Mouse (Mus musculus) CD4-positive, CD25-positive, alpha-beta regulatory T cell, adult 4 months (primary cell): ENCODE measurements around the gene Ptgis. TPM values are rescaled to one million over a fixed set of nuclear protein-coding genes. Genes with fewer than 3 reads are reported as not detected.

Experiments used
- ATAC-seq: one replicate; pipeline ENCODE4 v1.8.0; 2017
- polyA plus RNA-seq, 2 experiments: library from polyadenylated mRNA; unstranded; fragments of 100-300 nt; shearing (Covaris generic); gene quantifications; one replicate each; pipeline ENCODE4 v1.2.1; 2017

The Ptgis gene
- polyA plus RNA-seq = under 1 TPM in 1 of 2 experiments, not detected in 1; 0.16 TPM

DNA sequence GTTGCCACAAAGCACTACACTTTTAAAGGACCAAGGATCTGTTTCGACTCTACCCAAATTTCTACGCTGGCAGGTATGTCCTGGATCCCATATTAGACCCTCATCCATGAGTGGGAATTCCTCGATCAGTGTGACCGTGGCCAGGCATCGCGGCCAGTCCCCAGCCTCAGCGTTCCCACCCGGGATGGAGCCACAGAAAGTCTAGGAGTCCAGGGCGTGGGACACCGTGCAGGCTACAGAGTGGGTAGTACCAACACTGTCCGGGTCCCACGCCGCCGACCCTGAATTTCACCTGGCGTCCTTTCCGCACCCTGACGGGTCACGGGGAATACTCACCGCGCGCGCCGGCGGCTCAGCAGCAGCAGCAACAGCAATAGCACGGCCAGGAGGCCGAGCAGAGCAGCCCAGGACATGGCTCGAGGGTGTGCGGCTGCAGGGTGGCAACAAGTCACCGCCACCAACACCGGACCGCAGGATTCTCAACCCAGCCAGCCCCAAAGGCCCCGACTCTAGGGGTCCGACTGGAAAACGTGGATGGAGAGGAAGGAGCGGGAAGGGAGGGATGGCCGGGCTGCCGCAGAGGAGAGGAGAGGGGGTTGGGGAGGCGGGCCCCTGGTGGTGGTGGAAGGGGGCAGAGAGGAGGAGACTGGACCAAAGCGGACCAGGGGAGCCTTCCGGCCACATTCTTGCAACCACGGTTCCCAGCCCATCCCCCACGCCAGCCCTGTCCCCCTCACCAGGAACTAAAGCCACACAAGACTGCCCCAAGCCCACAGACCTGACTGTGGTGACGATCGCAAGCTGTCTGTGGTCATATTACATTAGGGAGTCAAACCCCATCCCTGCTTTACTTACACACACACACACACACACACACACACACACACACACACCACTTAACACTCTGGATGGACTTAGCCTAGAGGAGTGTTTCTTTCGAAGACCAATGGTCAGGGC is at the start of gene Ptgis:
TSS of gene Ptgis (minus strand) at position 597 of the 957 bp plus-strand sequence.
- ATAC-seq = no peak

DNA sequence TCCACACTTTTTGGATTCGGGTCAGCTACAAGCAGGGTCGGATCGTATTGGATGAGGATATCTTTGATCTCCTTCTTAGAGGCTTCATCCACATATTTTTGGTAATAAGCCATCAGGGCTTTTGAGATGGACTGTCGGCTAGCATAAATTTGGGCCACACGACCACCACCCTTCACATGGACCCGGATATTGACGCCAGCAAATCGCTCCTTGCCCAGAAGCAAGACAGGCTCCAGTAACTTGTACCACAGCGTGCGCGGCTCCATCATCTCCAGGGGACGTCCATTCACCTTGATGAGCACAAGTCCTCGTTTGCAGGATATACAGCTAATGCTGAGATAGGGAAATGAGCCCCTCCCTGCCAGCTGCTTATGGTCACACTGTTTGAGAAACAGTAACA is 41.1 kb upstream of the Ptgis start:
- ATAC-seq = no peak

DNA sequence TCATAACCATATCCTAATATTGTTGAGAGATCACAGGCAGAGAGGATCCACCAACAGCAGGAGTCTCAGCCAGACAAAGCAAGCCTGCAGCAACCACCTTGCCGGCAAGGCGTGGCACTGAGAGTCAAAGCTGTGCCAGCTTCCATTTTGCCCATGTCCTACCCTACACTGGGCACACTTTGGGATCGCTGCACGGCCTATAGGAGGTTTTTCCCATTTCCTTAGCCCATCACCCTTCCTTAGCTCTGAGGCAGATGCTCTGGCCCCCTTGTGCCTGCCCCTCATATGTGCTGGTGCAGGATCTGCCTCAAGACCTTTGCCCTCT is 40.5 kb upstream of the Ptgis start:
- no peak for ATAC-seq

DNA sequence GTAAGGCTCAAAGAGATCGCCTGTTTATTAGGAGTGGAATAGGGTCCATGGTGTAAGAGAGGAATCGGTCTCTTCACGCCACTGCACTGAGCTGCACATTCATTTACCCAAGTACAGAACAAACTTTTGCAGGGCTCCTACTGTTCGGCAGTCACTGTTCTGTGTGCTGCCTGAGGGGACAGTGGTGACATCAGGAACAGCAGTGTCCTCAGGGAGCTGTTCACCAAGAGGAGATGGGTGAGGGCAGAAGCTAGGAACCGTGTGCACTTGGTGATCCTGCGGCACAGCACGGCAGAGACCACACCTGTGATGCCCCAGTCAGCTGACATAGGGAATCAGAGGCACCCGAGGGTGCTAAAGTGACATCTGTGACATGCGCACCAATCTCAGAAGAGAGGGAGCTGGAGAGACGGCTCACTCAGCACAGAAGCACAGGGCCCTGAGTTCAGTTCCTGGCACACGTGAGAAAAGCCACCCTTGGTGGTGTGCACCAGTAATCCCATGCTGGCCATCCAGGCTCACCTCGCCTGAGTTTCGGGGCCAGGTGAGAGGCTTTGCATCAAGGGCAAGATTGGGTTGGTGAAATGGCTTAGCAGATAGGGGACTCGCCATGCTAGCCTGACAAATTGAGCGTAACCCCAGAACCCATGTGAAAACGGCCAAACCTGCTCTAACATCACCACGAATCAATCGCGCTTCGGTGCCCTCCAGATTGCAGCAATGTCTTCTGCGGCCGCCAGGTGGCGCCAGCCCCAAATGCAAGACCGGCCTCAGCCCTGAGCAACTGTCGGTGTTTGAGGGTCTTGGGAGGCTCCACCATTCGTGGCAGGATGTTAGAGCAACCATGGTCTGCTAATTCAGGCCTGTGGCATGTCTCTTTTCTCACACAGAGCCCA is 39.9 kb upstream of the Ptgis start:
- peak; percentile 47 for ATAC-seq

DNA sequence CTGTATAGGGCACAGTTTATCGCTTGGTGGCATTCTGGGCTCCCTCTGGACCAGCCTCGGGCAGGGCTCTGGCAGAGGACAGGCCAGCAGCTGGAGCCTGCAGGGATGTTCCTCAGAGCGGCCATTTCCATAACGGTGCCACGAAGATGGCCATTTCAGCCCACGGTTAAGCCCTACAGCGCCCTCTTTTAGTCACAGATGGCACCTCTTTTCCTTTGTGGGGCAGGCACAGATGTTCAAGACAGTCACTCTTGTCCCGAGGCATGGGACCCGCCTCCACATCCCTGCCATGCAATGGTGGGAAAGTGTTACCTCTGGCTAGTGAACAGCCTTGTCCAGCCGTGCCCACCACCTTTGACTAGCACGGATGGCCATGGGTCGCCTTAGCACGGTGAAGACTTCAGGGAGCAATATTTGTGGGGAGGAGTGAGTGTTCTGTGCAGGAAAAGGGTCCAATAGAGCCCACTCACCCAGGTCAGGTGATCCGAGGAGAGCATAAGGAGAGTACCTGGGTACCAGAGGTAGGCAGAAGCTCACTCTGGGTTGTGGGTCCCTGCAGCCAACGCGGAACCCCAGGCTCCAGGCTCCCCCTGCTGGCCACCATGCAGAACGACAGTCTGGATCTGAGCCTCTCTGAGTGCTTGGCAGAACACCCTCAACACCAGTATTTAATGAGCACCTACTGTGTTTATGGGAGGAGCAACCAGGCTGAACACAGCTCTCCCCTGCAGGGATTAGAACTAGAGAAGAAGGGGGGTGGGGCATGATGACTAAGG is 38.5 kb upstream of the Ptgis start:
- no peak for ATAC-seq

DNA sequence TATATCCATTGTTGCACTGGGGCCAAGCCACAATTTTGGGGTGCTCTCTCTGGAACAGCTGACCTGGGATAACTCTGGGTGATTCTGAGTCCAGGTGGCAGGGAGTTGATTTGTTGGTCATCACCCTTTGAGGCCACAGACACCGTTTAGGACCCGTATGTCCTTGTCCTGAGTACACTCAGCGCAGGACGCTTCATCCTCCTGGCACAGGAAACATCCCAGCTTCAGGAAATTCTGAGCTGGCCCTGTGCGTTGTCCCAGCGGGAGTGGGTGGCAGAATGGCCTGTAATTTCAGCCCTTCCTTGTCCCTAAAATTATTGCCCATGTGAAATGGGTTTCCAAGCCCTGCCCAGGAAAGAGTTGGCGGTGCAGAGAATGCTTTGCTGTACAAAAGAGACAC is 37.6 kb upstream of the Ptgis start:
- no peak for ATAC-seq

DNA sequence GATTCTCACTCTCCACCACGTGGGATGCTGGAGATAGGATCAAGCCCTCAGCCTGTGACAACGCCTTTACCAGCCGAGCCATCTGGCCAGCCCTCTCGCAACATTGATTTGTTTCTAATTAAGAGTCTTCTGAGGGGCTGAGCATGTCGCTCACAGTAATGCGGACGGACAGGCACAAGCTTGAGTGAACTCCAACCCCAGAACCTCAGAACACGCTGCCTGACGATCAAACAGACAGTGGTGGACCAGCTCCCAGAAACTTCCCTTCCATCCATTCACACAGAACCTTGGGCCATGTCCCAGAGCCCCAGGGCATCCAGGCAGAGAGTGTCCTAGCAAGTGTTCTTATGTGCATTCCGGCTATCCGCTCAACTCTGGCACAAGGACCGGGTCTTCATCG is 36.6 kb upstream of the Ptgis start:
- ATAC-seq = no peak

DNA sequence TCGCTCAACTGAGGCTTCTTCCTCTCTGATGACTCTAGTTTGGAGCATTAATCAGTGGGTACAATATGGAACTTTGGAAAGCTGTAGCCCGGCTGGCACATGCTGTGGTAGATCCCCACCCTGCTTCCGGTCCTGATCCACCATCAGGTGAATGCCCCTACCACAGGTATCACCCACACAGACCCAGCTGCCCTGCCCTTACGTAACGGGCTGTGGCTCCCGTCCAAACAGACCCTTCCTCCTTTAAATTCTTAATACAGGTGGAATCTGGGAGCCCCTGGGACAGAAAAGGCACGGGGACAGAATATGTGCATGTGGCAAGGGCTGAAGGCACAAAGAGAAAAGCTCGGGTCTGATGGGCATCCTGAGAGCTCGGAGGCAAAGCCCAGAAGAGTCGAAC is 35.5 kb upstream of the Ptgis start:
- ATAC-seq = no peak

DNA sequence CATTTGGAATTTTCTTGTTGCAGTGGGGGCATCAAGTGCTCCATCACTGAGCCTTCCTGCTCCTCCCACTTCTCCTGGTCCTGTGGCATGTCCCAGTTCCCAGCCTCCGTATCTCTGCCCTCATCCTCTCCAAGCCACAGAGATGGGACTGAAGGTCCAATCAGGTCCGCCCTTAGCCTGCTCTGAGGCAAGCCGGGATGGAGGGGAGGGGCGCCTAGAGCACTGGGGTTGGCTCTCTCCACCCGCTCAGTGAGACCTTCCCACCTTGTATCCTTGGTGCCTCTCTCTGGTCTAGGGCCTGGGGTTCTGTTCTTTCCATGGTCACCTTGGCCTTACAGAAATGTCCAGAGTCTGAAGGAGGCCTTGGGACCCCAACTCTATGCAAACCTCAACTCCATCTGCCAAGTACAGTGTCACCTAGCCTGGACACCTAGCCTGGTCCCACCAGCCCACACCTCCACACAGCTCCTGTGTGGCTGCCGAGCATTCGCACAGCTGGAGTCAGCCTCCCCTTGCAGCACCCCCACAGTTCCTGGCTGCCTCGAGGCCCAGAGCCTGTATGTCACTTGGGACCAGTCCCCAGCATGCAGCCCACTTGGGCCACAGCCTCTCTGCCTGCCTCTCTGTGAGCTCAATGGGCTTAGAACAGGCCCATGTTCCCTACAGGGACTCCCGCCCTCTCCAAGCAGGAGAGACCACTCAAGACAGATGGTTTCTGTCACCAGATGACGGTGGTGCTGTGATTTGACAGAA is 34.5 kb upstream of the Ptgis start:
- ATAC-seq = no peak

DNA sequence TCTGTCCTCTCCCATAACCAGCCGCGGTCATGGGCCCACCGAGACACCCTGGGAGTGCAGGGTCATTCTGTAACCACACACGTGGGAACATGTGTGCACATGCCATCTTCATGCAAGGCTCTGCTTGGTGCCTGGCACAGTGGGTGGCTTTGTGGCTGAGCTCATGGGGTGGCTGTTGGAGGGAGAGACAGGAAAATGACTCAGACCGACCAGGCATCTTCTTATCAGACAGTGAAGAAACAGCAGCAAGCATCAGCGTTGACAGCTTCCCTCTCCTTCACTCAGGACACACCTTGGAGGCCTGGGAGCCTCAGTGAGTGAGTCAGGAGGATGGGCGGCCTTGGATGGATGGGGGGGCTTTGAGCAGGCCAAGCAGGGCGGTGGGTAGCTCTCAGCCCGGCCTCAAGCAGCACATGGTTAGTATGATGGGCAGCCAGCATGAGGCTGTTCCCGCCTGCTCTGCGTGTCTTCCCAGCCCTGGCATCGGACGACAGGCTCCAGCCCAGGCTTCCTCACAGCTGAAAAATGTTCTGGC is 32.9 kb upstream of the Ptgis start:
- no peak for ATAC-seq

DNA sequence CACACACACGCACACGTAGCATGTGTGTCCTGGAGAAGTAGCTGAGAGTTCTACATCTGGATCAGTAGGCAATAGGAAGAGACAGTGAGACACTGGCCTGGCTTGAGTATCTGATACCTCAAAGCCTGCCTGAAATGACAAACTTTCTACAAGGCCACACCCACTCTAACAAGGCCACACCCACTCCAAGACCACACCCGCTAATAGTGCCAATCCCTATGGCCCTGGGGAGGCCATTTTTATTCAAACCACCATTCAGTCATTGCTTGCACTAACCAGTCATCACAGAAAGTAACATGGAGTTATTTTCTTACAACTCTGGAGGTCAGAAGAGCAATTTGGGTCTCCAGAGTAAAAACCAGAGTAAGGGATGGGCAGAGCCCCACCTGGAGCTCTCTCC is 32.3 kb upstream of the Ptgis start:
- no peak for ATAC-seq

DNA sequence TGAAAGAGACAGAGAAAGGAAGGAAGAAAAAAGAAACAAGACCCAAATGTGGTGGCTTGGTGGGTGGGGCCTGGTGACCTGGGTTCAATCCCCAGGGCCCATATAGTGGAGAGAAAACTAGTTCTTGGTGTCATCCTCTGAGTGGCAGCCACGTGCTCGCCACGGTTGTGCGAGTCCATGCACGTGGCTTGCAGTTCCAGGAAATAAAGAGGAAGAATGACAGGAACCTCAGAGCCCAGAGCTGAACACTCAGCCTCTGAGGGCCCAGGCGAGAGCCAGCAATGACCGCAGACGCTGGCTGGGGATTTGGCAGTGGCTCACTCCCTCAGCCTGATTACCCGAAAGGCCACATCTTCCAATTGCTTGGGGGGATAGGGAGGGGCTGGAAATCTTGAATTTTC is 30.7 kb upstream of the Ptgis start:
- ATAC-seq = no peak

DNA sequence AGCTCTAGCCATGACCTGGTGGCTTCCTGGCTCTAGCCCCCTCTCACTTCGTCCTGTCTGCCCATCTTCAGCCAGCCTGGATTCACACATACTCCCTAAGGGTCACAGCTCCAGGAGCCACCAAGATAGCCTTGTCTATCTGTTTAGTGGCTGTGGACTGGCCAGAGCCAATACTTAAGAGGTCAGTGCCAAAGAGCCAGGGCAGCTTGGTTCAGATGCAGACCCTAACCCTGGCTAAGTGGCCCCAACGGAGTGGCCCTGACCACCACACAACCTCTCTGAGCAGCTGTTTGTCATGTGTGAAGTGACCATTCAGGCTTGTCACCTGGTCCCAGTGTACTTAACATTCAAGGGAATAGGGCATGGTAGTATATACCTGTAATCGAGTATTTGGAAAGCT is 30.1 kb upstream of the Ptgis start:
- no peak for ATAC-seq

DNA sequence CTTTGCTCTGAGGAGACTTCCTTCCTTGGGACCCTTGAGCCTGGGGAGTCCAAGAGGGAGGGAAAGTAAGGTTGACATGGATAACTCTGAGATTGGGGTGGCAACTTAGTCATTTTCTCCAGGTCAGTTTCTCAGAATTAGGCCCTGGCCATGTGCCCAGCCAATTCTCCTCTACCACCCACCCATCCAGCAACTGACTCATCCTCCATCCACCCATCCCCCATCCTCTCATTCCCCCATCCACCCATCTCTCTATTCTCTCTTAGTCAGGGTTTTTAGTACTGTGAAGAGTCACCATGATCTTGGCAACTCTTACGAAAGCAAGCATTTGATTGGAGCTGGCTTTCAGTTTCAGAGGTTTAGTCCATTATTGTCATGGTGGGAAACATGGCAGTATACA is 28.3 kb upstream of the Ptgis start:
- ATAC-seq = no peak

DNA sequence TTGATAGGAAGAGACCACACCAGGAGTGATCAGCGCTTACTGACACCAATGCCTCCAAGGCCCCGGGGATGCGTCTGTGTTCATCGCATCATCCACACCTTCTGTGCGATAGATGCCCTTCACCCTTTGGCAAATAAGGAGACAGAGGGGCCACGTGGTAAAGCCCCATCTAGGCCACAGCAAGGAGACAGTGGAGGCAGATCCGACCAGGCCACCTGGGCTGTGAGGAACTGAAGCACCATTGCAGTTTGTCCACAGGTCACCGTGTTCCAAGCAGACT is 27.9 kb upstream of the Ptgis start:
- no peak for ATAC-seq

DNA sequence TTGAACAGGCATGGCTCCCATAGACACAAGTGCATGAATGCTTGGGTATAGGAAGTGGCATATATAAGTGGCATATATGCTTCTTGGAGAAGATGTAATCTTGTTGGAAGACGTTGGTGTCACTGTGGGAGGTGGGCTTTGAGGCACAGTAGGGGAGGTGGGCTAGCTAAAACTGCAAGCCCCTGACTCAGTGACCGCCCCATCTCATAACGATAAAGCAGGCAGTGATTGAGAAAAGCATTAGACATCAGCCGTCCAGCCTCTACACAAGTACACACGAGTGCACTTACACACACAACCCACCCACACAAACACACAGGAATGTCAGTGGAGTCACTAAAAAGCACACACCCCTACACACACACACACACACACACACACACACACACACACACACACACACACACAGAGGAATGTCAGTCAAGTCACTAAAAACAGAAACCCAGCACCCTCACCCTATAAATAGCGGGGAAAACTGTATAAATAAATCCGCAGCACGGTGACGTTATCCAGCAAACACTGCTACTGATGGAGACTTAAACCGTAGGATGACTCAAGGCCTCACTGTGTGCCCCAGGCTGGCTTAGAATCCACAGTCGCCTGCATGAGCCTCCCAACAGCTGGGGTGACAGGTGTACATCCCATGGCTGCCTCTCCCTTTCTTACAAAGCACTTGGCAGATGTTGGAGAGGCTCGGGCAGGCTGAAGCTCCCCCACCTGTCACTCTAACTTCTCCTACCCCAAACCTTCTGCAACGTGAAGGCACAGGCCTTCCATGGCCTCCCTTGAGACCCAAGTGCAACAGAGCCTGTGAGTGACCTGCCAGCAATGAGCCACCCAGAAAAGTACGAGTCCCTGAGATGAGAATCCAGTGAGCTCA is 27.4 kb upstream of the Ptgis start:
- no peak for ATAC-seq

DNA sequence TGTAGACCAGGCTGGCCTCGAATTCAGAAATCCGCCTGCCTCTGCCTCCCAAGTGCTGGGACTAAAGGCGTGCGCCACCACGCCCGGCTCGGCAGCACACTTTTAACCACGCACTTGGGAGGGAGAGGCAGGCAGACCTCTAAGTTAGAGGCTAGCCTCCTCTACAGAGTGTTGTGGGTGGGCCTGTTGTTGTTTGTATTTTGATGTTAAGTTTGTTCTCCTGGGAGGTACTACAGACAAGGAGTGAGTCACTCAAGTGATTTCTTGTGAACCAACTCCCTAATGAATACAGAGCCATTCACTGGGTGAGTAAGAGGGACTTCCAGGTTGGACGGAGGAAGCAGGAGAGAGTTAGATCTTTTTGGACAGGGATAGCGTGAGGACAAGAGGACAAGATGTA is 25.8 kb upstream of the Ptgis start:
- no peak for ATAC-seq

DNA sequence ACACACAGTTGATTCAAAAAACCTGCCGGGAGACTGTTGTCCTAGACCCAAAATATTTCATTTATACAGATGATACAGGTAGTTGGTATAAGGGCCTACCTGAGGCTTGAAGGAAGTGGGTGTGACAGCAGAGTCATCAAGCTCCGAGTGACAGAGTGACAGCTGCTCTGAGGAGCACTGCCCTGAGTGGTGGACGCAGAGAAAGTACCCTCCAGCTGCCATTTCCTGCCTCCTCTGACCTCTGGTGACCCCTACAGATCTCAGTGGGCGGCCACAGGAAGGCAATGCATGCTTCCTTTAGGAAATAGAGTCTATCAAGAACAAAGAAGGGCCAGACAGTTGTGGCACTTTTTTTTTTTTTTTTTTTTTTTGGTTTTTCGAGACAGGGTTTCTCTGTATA is 25.4 kb upstream of the Ptgis start:
- no peak for ATAC-seq

DNA sequence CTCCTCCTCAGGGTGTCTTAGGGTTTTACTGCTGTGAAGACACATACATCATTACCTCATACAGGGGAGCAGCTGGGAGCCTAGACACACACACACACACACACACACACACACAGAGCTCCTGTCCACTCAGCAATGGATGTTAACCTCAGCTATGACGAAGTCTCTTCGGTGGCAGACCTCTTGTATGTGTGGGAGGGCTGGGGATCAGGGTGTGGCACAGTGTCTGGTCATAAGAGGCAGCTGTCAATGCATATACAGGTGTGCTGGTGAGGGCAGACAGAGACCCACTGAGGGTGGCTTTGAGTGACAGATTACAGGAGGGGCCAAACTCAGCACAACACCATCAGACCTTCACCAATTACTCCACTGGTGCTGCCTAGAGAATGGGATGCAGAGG is 24.6 kb upstream of the Ptgis start:
- ATAC-seq = no peak

DNA sequence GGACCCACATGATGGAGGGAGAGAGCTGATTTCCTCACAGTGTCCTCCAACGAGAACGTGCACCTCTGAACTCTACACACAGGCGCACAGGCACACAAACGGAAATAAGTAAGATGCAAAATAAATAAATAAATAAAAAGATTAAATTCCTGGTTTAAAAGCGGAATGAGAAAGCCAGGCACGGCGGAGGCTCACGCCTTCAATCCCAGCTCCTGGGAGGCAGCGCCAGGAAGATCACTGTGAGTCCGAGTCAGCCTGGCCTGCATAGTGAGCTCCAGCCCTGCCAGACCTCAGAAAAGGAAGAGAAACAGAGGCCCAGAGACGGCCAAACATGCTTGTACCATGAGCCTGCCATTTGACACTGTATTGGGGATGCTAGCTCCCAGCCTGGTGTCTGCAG is 23.5 kb upstream of the Ptgis start:
- ATAC-seq = no peak
